Mouse (Mus musculus): ENCODE results near the gene Utp20.
"Not testable (repeated sequence)": the region's sequence is repeated elsewhere in the genome, so short reads cannot be mapped to it uniquely, and the experiment has no call there.

Gene Utp20

DNA sequence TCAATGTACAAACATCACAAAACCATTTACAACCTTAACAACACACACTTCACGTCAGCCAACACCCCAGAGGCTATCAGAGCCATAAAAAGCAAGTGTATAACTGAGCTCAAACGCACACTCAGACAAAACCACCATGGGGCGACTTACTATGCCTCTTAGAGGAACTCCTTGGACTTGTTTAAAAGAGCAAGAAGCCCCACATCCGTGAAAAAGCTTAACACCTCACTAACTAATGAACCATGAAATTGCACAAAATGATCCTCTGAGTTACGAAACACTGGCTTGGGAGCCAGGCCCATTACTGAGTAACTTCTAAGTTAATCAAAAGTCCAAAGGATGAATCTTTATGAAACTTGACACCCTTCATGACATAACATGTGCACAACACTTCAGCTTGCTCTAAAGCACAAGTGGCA lies 42.1 kb downstream of the Utp20 start:
- DNase-seq (ENCODE audit: extremely low spot score, low spot score), result no peak

DNA sequence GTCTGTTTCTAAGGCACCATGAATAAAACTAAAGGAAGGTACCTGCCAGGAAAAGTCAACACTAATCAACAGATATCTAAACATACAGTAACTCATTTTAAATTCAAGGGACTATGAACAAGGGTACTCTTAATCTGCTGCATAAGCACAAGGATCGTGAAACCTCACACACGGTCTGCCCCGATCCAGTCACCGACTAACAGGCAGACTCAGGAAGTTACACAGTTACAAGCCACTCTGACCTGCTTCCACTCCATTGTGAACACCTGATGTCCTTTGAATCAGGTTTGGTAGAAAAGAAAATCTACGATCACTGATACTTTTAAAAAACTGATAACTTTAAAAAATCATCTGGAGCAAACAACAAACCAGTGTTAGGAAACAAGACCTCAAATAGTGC lies 42.7 kb downstream of the Utp20 start:
- DNase-seq (ENCODE audit: extremely low spot score, low spot score), result no peak

DNA sequence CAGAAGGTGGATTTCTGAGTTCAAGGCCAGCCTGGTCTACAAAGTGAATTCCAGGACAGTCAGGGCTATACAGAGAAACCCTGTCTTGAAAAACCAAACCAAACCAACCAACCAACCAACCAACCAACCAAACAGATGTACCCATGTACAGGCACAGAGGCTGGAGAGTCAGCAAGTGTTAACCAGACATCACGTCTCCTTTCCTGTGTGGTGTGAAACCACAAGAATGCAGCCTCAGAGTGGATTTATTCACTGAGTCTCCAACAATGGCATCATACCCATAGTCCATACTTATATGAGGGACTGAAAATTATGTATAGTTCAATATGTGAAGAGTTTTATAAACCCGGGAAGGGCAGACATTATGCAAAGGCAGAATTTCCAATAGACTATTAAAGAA lies 43.5 kb downstream of the Utp20 start:
- not testable (repeated sequence) for DNase-seq (ENCODE audit: extremely low spot score, low spot score)

DNA sequence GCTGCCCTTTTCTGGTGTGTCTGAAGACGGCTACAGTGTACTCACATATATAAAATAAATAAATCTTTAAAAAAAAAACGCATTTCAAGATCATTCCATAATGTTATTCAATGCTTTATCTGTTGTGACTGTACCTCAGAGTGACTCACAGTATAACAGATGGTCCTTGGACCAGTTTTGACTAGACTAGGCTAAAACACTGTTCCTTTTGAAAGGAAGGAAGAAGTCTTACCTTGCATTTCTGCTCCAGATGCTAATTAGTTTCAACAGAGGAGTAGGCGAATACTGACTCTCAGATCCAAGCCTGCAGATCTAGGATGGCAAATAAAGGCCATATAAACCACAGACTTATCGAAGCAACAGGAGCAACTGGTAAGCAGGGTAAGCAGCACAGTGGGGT lies 45.9 kb downstream of the Utp20 start:
- DNase-seq (ENCODE audit: extremely low spot score, low spot score), result no peak

DNA sequence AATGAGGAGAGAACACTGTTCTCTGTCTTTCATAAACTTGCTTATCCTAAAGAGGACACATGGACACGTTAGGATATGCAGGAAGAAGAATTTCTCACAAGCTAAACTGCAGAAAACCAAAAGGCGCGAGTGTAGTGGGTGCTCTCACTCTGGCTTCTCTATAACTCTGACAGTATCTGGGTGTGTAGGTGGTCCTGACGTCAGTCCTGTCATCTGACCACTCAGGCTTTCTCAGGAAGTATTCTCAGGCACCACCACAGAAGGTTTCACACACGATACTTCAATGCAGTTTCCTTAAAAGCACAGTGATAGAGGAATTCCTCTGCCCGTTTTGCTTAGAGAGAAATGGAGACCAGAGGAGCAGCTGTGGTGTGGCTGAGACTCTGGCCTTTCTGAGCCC lies 50.4 kb downstream of the Utp20 start:
- no peak for DNase-seq (ENCODE audit: extremely low spot score, low spot score)

DNA sequence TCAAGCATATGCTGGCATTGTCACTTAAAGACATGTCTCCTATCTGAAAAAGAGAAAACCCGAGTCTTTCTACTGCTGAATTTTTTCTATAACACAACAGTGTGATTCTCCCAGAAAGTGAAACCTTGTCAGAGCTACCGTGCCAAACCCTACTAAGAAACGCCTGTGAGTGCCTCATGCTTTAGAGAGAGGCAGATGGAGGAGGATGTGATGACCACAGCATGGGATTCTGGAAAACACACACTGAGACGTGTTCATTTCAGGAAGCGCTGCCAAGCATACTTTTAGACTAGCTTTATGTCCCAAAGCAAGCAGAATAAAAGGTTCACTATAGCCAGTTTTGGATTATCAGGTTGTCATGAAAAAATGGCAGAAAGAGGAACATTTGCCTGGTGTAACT lies 53.6 kb downstream of the Utp20 start:
- DNase-seq (ENCODE audit: extremely low spot score, low spot score), result not testable (repeated sequence)

DNA sequence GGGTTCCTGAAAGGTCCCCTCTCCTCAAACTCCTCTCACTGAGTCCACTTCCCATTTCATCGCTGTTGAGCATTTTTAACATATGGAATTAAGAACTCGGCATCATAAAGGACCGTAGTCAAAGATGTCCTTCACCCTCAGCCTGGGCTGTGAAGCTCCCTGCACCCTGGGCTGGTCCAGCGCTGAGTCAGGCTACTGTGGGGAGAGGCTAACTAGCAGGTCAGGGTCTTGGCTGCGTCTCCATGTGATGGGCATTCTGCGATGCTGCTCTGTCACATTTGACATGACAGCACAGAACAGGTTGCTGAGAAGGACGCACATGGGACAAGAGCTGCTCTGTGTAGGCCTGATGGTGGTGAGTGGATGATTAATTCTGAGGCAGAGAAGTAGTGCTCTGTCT lies 56.9 kb downstream of the Utp20 start:
- DNase-seq (ENCODE audit: extremely low spot score, low spot score), result no peak

DNA sequence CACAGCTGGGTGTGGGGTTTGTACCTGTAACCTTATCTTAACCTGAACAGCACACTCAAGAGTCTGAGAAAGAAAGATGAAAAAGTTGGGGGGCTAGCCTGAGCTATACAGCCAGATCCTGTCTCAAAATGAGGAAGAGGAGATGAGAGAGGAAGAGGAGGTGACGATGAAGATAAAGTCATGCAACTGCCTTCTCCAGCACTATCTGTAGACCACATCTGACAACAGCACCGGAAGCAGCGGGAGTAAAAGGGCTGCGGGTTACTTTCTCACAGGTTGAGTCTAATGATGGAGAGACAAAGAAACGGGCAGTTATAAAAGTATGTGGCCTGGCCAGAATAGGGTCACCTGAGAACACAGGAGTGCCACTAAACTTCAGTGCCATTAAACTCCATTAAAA lies 57.6 kb downstream of the Utp20 start:
- no peak for DNase-seq (ENCODE audit: extremely low spot score, low spot score)

DNA sequence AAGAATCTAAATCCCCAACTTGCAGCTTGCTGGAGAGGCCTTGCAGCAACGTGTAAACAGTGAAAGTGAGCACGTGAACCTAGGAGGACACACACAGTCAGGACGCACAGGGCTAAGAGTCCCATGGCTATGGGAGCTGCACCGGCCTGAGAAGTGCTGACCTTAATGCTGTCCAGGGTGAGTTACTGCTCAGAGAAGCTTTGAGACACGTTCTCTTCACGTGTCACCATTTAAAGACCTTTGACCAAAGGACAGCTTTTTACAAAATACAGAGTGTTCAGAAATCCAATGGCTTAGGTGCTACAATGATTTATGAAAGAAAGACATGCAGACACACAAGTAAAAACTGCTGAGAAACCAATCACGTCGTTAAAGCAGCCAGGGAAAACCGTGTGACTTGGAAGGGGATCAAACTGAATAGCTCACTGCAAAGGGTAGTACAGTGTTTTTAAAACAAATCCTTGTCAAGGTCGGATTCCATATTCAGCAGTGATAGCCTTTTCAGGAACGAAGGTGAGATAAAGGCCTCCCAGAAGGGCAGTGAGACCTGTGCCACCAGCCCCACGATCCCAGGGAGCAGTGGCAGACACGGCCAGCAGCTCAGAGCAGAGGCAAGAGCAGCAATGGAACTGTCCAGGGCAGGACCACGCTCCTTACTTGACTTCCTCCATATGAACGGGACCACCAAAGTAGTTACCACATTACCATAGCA lies 61.0 kb downstream of the Utp20 start:
- no peak for DNase-seq (ENCODE audit: extremely low spot score, low spot score)

DNA sequence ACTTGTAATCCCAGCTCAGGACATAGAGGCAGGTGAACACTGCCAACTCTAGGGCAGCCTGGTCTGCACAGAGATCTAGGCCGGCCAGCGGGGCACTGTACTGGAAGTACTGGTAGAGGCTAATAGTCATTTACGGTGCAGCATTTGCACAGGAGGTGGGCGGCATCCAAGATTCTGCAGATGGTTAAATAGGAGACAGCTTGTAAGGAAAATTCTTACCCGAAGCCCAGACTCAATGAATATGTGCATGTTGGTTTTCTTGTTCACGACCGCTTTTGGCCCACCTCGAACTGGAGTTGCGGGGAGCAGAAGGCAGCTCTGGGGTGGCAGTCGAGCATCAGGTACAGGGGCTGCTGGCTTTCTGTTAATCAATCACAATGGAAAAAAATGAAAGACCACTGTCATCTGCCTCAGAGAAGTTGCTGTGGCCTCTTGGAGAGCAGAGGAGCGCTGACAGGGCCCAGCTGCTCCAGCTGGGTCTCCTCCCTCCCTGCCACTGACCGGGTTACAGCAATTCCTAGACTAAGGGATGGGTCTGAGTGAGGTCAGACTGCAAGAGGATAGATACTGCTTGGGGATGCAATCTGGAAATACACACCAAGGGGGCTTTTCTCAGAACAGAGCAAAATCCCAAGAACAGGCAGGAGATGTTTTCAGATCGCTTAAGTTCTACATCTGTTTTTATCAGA lies 64.9 kb downstream of the Utp20 start:
- no peak for DNase-seq (ENCODE audit: extremely low spot score, low spot score)

DNA sequence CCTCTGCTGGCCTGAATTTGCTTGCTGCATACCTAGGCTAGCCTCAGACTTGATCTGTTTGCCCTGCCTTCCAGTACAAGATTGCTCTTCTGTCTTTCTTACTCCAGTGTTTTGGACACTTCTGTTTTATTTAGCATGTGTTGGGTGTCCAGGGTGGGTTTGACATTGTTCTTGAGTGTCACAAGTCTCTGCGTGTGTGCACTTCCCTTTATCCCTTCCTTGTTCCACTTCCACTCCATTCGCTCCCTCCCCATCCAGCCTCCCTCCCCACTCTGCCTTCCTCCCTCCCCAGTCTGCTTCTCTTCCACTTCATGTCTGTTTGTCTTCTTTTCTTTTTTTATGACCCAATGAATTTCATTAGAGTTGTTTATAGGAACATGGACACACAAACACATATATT lies 85.2 kb downstream of the Utp20 start:
- no peak for DNase-seq (ENCODE audit: extremely low spot score, low spot score)

DNA sequence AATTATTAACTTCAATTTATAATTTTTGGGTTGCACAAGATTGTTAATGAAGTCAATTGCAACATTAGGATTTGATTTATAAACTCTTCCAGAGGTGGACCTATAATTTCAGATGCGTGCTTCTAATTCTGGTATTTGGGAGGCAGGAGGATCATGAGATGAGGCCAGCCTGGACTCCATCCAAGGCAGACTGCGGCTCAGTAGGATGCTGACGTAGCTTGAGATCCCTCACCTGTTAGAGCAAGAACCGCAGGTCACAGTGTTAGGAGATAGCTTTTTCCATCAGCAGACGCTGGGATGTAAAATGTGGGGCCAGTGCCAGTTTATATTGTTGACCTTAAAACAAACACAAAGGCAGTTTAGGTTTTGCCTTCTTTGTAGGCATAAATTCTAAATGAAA lies 85.8 kb downstream of the Utp20 start:
- no peak for DNase-seq (ENCODE audit: extremely low spot score, low spot score)

DNA sequence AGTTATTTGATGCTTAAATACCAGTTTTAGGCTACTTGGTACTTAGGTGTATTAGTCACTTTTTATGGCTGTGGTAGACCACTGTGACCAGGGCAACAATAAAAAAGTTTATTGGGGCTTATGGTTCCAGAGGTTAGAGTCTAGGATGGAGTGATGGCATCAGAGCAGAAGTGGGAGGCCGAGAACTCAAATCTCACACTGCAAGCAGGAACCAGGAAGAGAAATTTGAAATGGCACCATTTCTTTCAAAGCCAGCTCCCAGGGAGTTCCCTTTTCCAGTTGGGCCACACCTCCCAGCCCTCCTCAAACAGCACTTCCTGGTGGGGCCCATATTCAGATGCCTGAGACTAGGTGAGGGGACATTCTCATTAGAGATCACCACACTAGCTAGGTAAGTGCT lies 86.8 kb downstream of the Utp20 start:
- DNase-seq (ENCODE audit: extremely low spot score, low spot score), result no peak

DNA sequence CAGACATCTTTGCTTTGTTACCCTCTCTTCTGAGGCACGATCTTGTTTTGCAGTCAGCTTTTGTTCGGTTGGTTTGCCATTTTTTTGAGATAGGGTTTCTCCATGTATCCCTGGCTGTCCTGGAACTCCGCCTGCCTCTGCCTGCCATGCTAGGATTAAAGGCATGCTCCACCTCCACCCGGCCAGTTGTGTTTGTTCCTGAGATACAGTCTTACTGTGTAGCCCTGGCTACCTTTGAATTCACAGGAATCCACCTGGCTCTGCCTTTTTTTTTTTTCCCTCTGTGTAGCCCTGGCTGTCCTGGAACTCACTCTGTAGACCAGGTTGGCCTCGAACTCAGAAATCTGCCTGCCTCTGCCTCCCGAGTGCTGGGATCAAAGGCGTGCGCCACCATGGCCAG lies 87.5 kb downstream of the Utp20 start:
- not testable (repeated sequence) for DNase-seq (ENCODE audit: extremely low spot score, low spot score)

DNA sequence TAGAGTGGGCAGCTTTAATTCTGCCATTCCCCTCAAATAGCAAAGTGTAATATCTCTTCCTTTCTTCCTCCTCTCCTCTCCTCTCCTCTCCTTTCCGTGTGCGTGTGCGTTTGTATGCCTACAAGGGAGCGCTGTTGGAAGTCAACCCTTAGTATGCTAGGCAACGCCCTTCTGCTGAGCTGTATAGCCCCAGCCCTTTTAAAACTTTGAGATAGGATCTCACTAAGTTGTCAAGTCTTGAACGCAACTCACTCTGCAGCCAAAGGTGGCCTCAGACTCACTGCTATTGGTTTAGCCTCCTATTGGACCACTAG lies 94.3 kb downstream of the Utp20 start:
- DNase-seq (ENCODE audit: extremely low spot score, low spot score), result no peak

DNA sequence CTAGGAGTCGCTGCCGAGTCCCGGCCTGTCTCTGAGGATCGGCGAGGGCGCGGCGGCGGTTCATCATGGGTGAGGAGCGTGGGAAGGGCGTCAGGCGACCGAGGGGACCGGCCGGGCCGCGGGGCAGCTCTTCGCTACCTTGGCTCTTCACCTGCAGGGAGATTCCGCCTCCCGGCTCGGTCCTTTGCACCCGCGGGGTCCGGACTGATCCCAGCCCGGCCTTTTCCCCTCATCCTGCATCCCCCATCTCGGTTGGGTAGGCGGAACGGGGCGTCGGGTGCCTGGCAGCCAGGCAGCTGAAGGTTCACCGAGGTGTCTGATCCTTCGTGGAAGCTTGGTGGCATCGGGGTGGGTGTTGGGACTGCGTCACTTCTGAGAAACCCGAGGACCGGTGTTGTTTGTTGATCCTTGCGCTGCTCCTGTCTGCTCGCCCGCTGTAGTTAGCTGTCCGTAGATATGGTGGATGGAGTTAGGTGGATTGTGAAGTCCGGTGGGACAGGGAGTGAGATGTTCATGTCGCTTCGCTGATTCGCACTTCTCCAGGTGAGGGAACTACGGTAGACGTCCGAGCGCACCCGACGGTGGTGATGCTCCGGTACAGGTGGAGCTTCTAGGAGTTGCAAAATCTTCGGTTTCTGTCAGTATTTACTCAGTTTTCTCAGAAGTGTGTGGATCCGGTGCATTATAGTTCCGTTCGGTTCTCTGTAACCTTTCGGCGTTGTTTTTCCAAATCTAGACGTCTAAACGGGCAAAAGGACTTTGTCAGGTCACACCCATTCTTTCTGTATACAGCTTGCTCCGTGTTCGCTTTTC lies 94.9 kb downstream of the Utp20 start:
- DNase-seq (ENCODE audit: extremely low spot score, low spot score), result no peak

DNA sequence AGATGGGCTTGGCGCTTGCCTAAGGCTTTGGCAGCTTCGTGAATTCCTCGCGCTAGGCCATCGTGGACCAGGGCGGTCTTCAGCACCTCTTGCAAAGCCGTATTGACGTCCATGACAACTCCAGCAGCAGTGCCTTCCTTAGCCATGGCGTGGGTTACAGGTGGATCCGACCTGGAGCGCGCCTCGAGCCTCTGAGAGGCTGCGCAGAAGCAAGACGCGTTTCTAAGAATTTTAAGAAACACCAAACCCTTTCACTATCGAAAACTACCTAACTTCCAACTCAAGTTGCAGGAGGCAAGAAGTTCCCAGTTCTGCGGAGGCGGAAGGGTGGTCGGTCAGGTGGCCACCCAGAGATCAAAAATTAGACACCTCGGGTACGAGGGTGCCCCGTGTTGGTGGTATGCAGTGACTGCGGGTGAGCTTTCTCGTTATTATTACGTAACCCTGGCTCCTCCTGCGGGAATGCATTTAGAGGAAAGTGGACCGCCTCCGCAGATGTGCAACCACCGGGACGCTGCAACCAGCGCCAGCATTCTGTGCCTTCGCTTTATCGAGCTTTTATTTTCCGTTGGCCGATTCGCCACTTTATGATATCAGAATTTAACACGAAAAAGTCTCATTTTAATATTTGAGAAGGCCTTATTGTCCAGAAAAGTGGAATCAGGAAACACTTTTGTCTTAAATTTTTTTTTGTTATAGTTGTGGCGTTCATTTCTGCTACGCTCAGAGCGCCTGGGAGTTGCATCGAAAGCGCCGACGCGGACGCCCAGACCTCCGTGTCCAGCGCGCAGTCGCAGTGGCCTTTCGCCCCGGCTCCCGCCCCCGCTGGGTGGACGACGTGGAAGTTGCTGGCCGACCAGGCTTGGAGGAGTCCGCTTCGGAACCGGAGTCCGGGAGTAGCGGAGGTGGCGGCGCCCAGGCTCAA lies 95.8 kb downstream of the Utp20 start, which contains the start of gene Arl1:
TSS of gene Arl1 (plus strand) at position 288 of the 925 bp plus-strand sequence.
- peak; percentile 93 for DNase-seq (ENCODE audit: extremely low spot score, low spot score)

DNA sequence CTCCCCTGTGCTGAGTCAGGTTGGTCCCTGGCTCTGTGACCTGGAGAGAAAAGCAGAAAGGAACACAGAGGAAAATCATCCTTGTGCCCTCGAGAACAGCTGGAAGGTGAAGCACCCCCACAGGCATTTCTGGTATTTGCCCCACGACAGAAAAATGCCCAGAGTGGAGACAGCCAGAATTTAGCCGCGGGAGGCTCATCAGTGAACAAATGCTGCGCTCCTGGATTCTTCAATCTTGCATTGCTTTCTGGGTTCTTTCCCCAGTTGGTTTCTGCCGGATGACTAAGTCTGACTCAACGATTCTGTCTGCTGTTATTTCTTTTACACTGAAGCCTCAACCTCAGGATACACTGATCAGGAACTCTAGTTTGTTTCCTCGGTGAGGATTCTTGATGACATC lies 98.4 kb downstream of the Utp20 start:
- no peak for DNase-seq (ENCODE audit: extremely low spot score, low spot score)

DNA sequence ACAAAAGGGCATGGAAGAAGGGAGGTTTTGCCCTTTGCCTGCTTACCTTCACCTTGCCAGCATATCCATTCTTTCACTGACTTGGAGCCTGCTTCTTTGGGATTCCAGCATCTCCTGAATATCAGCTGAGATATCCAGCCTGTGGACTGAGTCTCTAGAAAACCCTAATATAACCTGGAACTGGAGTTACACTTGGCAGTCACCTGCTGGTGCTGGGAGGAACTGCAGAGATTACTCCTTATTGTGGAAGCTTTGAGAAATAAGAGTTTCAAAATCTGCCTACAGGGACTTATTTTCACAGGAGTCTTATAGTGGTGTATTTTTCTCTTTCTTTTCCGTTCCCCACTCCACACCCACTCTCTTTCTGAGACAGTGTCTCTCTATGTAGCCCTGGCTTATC lies 99.5 kb downstream of the Utp20 start:
- peak; percentile 23 for DNase-seq (ENCODE audit: extremely low spot score, low spot score)

DNA sequence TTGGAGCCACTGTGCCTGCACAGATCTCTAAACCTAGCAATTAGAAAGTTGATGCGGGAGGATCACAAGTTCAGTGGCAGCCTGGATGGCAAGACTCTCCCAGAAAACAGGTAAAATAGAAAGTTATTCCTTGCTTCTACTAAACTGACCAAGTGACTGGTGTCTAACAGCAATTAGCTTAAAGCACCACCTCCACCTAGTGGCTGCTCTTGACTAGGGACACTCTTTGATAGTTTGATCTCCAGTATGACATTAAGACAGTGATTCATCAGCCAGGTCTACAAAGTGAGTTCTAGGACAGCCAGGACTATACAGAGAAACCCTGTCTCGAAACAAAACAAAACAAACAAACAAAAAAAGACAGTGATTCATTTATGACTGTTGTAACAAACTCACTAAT lies 101.3 kb downstream of the Utp20 start:
- no peak for DNase-seq (ENCODE audit: extremely low spot score, low spot score)

DNA sequence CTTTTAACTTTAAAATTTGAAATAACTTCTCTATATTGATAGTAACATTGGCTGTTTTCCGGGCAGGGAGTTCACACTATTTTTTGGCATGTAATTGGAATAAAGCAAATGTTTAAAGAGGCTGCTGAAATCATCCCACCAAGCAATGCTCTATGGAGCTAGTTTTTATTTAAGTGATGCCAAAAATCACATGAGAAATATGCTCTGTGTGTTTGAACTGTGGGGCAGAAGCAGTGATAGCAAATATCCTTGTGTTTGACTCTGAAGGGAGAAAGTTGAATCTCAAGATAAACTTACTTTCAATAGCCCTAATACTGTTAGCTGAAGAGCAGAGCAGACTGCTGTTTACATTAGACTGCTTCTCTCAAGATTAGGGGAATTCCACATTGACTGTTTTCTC lies 107.0 kb downstream of the Utp20 start:
- DNase-seq (ENCODE audit: extremely low spot score, low spot score), result no peak

DNA sequence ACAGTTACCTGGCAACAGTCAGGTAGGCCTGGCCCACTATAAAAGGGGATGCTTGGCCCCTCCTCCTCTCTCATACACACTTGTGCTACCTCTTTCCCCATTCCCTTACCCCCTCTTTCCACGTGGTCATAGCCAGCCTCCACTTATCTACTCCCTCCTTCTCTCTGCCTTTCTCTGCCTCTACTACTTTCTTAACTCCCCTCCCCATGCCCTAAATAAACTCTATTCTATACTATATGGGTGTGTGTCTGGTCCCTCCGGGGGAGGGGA lies 108.9 kb downstream of the Utp20 start:
- no peak for DNase-seq (ENCODE audit: extremely low spot score, low spot score)

Measured in neural tube, embryonic 10.5 days (tissue).